Mouse (Mus musculus) left cerebral cortex, adult 11 months (tissue): ENCODE measurements around the gene B4galt1.
"Not testable (repeated sequence)": the region's sequence is repeated elsewhere in the genome, so short reads cannot be mapped to it uniquely, and the experiment has no call there.

Source experiments
- DNase-seq: peaks from one replicate; pipeline ENCODE4 v3.0.0; 2022; ENCODE audit warnings: low spot score

The B4galt1 gene

GRCm38 (mm10) chr4:40817936-40818335 is 35.9 kb downstream of the B4galt1 start:
- no peak for DNase-seq

- DNase-seq: no peak
Observed at GRCm38 (mm10) chr4:40815775-40816372, 37.9 kb downstream of the B4galt1 start.

GRCm38 (mm10) chr4:40815120-40815519 is 38.7 kb downstream of the B4galt1 start:
- no peak for DNase-seq

- no peak for DNase-seq
Observed at GRCm38 (mm10) chr4:40814359-40814758, 39.4 kb downstream of the B4galt1 start.

- no peak for DNase-seq
Observed at GRCm38 (mm10) chr4:40812891-40813290, 40.9 kb downstream of the B4galt1 start.

- DNase-seq: no peak
Observed at GRCm38 (mm10) chr4:40810481-40810880, 43.3 kb downstream of the B4galt1 start.

GRCm38 (mm10) chr4:40807382-40807781 is 46.4 kb downstream of the B4galt1 start:
- no peak for DNase-seq

- DNase-seq: no peak
Observed at GRCm38 (mm10) chr4:40805401-40805800, 48.4 kb downstream of the B4galt1 start.

GRCm38 (mm10) chr4:40802787-40803186 is 51.0 kb downstream of the B4galt1 start:
- no peak for DNase-seq

- DNase-seq: no peak
Observed at GRCm38 (mm10) chr4:40801908-40802307, 51.9 kb downstream of the B4galt1 start.

GRCm38 (mm10) chr4:40800873-40801272 is 52.9 kb downstream of the B4galt1 start:
- DNase-seq: no peak

GRCm38 (mm10) chr4:40798833-40799555 is 54.8 kb downstream of the B4galt1 start:
- DNase-seq: not testable (repeated sequence)

GRCm38 (mm10) chr4:40795761-40796160 is 58.0 kb downstream of the B4galt1 start:
- no peak for DNase-seq

- no peak for DNase-seq
Observed at GRCm38 (mm10) chr4:40794320-40794719, 59.5 kb downstream of the B4galt1 start.

- DNase-seq: no peak
Observed at GRCm38 (mm10) chr4:40791176-40791575, 62.6 kb downstream of the B4galt1 start.

GRCm38 (mm10) chr4:40786578-40786977 is 67.2 kb downstream of the B4galt1 start:
- no peak for DNase-seq

GRCm38 (mm10) chr4:40785620-40786166 is 68.1 kb downstream of the B4galt1 start:
- DNase-seq: no peak

- DNase-seq: no peak
Observed at GRCm38 (mm10) chr4:40784556-40785169, 69.1 kb downstream of the B4galt1 start.

- no peak for DNase-seq
Observed at GRCm38 (mm10) chr4:40783049-40783448, 70.8 kb downstream of the B4galt1 start.

GRCm38 (mm10) chr4:40781797-40782495 is 71.9 kb downstream of the B4galt1 start:
- no peak for DNase-seq

GRCm38 (mm10) chr4:40781143-40781542 is 72.7 kb downstream of the B4galt1 start:
- no peak for DNase-seq

- no peak for DNase-seq
Observed at GRCm38 (mm10) chr4:40778656-40779055, 75.1 kb downstream of the B4galt1 start.
